Mouse (Mus musculus) ES-E14 (cell line): ENCODE measurements at regions not wholly inside any gene's neighbourhood (a gene's known extent, or its start where the extent isn't known, plus 50 kb on each side); places are given as distances from the start of the nearest gene placed in this dataset.
"Not testable (repeated sequence)": the region's sequence is repeated elsewhere in the genome, so short reads cannot be mapped to it uniquely, and the experiment has no call there.

ENCODE experiments used
- DNase-seq: peaks from one replicate; pipeline ENCODE4 v3.0.0-alpha.2; 2013; ENCODE audit warnings: low read depth, low spot score
- H3K27ac ChIP-seq: 2 replicates; pipeline ENCODE4 v1.5.1; 2012; ENCODE audit warnings: low read depth, mild to moderate bottlenecking, low read length, moderate library complexity, mixed read lengths; ENCODE audit not compliant: poor library complexity, insufficient read depth, severe bottlenecking
- H3K36me3 ChIP-seq: 2 replicates; pipeline ENCODE4 v1.6.1; 2012; ENCODE audit warnings: mild to moderate bottlenecking, low read length, moderate library complexity, mixed read lengths; ENCODE audit not compliant: control insufficient read depth, poor library complexity, insufficient read depth, severe bottlenecking
- H3K4me1 ChIP-seq, 2 experiments: fragments of 150-350 bp in 1 of 2; sonication (generic) in 1 of 2; 2 replicates each; pipeline ENCODE4 v1.6.1; 2012; ENCODE audit warnings: low read length in 2 of 2, mild to moderate bottlenecking in 1 of 2, mixed read lengths in 1 of 2; ENCODE audit not compliant: control insufficient read depth in 2 of 2, insufficient read depth in 2 of 2, poor library complexity in 1 of 2
- H3K4me3 ChIP-seq, 2 experiments: fragments of 150-350 bp in 1 of 2; sonication (generic) in 1 of 2; 2 replicates each; pipeline ENCODE4 v1.5.1; 2012; ENCODE audit warnings: low read length in 2 of 2, low read depth in 1 of 2, mild to moderate bottlenecking in 1 of 2, mixed read lengths in 1 of 2; ENCODE audit not compliant: insufficient read depth in 1 of 2, poor library complexity in 1 of 2, severe bottlenecking in 1 of 2
- H3K9ac ChIP-seq: 2 replicates; pipeline ENCODE4 v1.6.1; 2012; ENCODE audit warnings: low read depth, mild to moderate bottlenecking, low read length, mixed read lengths; ENCODE audit not compliant: poor library complexity, insufficient read depth, severe bottlenecking
- H3K9me3 ChIP-seq: fragments of 150-350 bp; sonication (generic); 2 replicates; pipeline ENCODE4 v1.6.1; 2012; ENCODE audit warnings: low read depth, mild to moderate bottlenecking, low read length; ENCODE audit not compliant: control insufficient read depth, insufficient read depth
- CHD2 ChIP-seq: IDR thresholded peaks from 2 replicates; pipeline ENCODE4 v1.6.1; 2014; ENCODE audit warnings: mild to moderate bottlenecking, low read depth, low read length, inconsistent platforms
- HCFC1 ChIP-seq: IDR thresholded peaks from 2 replicates; pipeline ENCODE4 v1.6.1; 2012; ENCODE audit warnings: low read length, inconsistent platforms, borderline replicate concordance; ENCODE audit not compliant: insufficient read depth
- MAFK ChIP-seq: IDR thresholded peaks from 2 replicates; pipeline ENCODE4 v1.6.1; 2014; ENCODE audit warnings: mild to moderate bottlenecking, low read depth, low read length, inconsistent platforms; ENCODE audit not compliant: insufficient read depth
- ZC3H11A ChIP-seq: IDR thresholded peaks from 2 replicates; pipeline ENCODE4 v1.6.1; 2012; ENCODE audit warnings: low read depth, mild to moderate bottlenecking, inconsistent platforms, low read length, borderline replicate concordance
- ZNF384 ChIP-seq: IDR thresholded peaks from 2 replicates; pipeline ENCODE4 v1.6.1; 2012; ENCODE audit warnings: low read depth, low read length, inconsistent platforms
- in situ Hi-C, 2 experiments: fragments of 600-800 bp; cut with MboI; formaldehyde crosslinking; loops; one replicate each; pipeline ENCODE4 v1.15.1; 2025; ENCODE audit warnings: low sequenced_read_pairs in 2 of 2, inconsistent platforms in 1 of 2; ENCODE audit not compliant: unreplicated experiment in 2 of 2

DNA sequence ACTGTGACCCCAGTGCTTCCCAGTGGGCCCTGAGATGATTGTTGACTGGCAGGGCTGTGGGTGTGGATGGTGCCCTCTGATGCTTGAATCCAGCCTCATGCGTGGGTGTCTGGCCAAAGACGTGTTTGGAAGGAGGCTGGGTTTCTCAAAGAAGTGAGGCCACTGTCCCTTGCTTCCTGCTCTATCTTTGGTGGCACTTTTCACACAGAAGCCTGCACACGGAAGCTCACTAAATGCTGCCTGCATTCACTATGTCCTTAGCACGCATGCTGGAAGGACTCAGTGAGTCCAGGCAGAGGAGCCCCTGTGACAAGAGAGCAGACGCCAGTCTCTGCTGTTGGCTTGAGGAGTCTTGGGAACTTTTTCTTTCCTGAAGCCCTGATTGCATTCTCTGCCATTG is 119.6 kb downstream of the Cyld start:
- TF ChIP-seq CHD2 (no peak), MAFK (no peak), ZNF384 (no peak), ZC3H11A (no peak), HCFC1 (no peak)
- Histone ChIP-seq H3K4me1 (peaks cover 0 to 2% of the 10 kb centered on the region in 2 experiments; a peak in 1 of 4 replicates), H3K36me3 (no peaks in the 10 kb centered on the region), H3K9ac (no peak overlapping the region), H3K4me3 (no peak overlapping the region), H3K27ac (no peak overlapping the region), H3K9me3 (no peaks in the 10 kb centered on the region)
- in situ Hi-C loops: no loop called here
- no peak for DNase-seq

DNA sequence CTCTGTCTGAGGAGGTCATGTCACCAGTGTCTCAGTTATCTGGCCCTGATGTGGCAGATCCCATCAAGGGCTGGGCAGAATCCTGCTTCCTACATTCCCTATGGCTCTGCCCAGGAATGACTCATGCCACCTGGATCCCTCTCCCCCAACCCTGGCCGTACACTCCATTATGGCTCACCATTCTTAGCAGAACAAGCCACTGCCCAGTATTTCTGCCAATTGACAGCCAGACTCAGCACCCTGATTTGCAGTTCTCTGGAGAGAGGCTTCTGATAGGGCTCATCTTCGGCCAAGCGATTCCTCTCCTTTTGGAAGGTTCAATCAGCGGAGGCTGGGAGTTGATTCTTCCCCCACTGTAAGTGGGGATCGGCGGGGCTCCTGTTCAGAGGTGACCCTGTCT is 117.4 kb downstream of the Cyld start:
- in situ Hi-C loops: no loop called here
- Histone ChIP-seq H3K27ac (no peak overlapping the region), H3K36me3 (no peaks in the 10 kb centered on the region), H3K4me3 (no peak overlapping the region), H3K9ac (no peak overlapping the region), H3K9me3 (no peaks in the 10 kb centered on the region), H3K4me1 (peaks cover 0 to 2% of the 10 kb centered on the region in 2 experiments; a peak in 1 of 4 replicates)
- TF ChIP-seq CHD2: no peak
- no peak for TF ChIP-seq HCFC1
- no peak for TF ChIP-seq ZC3H11A
- TF ChIP-seq MAFK: no peak
- TF ChIP-seq ZNF384: no peak
- DNase-seq: no peak

DNA sequence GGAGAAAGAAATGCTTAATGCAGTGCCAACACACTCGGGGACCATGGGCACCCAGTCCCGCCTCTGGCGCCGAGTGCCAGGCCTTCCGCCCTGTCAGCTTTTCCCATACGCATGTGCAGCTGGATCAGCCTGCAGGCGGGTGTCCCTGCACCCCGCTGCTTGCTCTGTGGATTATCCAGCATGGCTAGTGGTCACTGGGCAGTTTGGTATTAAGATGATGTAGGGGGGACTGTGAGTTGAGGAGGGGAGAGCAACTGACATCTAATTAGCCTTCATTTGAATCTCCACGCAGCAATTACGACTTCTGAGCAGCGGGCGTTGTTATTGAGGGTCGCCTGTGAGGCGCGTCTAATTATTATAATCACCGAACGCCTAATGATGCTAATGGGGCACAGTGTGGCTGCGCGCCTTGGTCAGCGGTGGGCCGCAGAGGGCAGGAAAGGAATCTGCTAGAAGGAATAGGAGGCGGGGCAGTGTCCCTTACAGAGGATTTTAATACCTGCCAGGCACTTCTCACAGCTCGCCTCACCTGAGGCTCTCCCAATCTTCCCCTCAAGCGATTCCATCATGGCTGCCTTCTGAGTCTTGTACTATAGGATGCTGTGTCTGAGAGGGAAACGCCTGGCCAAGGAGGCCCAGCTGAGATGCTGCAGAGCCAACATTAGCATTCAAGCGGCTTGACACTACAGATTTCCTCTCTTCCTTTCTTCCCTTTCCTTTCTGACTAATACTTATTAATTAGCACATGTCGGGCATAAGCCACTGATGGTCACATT is 116.3 kb downstream of the Cyld start:
- H3K4me3 ChIP-seq: no peak overlapping the region; a peak in 1 of 4 replicates

DNA sequence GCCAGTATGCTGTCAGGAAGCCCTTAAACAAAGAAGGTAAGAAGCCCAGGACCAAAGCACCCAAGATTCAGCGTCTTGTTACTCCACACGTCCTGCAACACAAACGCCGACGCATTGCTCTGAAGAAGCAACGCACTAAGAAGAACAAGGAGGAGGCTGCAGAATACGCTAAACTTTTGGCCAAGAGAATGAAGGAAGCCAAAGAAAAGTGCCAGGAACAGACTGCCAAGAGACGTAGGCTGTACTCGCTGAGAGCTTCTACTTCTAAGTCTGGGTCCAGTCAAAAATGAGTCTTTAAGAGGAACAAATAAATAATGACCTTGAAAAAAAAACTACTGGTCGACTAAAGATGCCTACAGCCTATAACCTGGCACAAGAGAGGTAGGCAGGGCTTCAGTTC is 110.0 kb downstream of the Cyld start:
- H3K9ac ChIP-seq, DNase-seq, H3K27ac ChIP-seq, H3K36me3 ChIP-seq, in situ Hi-C loops, H3K4me3 ChIP-seq, H3K4me1 ChIP-seq, H3K9me3 ChIP-seq: not testable (repeated sequence)

More for the DNA sequence above, 116.3 kb downstream of the Cyld start:
- no peaks in the 10 kb centered on the region for H3K36me3 ChIP-seq
- TF ChIP-seq ZC3H11A (no peak), HCFC1 (no peak), CHD2 (no peak), ZNF384 (no peak), MAFK (no peak)
- H3K9ac ChIP-seq: no peak overlapping the region
- H3K4me1 ChIP-seq: peaks cover 0 to 2% of the 10 kb centered on the region in 2 experiments; a peak in 1 of 4 replicates
- in situ Hi-C loops: no loop called here
- no peaks in the 10 kb centered on the region for H3K9me3 ChIP-seq
- no peak for DNase-seq
- no peak overlapping the region for H3K27ac ChIP-seq
